Mouse (Mus musculus) layer of hippocampus, postnatal 36 days (tissue): ENCODE data around the gene Thg1l. TPM values are rescaled to one million over a fixed set of nuclear protein-coding genes. Genes with fewer than 3 reads are reported as not detected.

Source experiments
- DNase-seq, 2 experiments: peaks; one replicate each; pipeline ENCODE4 v3.0.0; 2022
- total RNA-seq, 2 experiments: library from RNA; stranded (reverse); gene quantifications; 2 replicates each; pipeline ENCODE4 v1.2.3; 2021

Thg1l gene
- 10 to 100 TPM in 1 of 2 experiments, 1 to 10 TPM in 1; 9.6 to 10.4 TPM for total RNA-seq

DNA sequence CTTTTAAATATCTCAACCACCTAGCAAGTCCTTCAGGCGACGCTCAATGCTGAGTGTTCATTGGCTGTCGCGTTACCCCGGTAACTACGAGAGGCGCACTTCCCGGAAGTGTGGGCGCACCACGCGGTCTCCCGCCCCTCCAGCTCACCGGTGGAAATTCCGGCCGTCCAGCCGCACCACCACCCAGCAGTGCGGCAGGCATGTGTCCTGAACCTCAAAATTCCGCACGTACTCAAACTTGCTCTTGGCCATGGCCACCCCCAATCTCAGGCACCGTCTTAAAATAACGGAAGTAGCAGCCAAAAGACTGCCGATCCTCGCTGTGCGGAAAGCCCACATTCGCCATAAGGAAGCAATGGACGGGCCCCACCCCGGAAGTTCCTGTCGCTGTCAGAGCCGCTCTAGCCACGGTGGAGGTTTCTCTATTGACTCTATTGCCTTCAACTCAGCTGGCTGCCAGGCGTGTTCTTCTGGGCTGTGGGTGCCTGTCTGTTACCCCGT is at the start of gene Thg1l:
Thg1l (minus strand) TSS at position 368 of the 501 bp plus-strand sequence.
- DNase-seq, result peak; percentile 92 to 93

DNA sequence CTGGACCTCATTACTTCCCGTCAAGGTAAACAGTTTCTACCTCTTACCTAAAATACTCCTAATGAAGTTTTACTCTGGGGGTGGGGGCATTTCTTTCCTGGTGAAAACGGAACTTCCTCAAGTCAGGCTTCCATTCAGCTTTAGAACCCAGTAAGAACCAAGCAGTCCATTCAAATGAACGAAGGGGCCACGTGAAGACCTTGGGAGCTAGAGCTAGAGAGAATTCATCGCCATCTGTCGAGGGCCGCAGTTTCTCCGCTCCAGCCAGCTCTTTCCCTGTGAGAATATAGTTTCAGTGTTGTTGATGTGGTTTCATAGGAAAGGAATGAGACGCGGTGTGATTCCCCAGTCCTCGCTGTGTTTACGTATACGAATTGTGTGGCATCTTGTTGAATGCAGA is 36.8 kb upstream of the Thg1l start:
- no peak for DNase-seq

DNA sequence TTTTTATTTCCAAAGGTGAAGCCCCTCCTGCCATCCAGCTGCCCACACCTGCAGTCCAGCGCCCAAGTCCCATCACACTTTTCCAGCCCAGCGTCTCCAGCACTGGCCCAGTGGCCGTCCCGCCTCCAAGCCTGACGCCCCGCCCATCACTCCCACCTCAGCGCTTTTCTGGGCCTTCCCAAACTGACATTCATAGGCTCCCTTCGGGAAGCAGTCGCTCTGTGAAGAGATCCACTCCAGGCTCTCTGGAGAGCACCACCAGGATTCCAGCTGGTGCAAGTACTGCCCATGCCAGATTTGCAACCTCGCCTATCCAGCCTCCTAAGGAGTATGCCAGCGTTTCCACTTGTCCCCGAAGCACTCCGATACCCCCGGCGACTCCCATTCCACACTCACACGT is 36.3 kb upstream of the Thg1l start:
- no peak for DNase-seq

DNA sequence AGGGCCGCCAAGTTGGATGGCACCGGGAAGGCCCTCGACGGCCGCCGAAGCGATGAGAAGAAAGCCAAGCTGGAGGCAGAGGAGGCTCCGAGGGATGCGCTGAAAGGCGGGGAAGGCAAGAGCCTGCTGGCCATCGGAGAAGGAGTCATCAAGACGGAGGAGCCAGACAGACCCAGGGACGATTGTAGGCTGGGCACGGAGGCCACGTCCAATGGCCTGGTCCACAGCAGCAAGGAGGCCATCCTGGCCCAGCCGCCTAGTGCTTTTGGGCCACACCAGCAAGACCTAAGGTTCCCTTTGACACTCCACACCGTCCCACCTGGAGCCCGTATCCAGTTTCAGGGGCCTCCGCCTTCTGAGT is 25.6 kb upstream of the Thg1l start:
- no peak for DNase-seq

DNA sequence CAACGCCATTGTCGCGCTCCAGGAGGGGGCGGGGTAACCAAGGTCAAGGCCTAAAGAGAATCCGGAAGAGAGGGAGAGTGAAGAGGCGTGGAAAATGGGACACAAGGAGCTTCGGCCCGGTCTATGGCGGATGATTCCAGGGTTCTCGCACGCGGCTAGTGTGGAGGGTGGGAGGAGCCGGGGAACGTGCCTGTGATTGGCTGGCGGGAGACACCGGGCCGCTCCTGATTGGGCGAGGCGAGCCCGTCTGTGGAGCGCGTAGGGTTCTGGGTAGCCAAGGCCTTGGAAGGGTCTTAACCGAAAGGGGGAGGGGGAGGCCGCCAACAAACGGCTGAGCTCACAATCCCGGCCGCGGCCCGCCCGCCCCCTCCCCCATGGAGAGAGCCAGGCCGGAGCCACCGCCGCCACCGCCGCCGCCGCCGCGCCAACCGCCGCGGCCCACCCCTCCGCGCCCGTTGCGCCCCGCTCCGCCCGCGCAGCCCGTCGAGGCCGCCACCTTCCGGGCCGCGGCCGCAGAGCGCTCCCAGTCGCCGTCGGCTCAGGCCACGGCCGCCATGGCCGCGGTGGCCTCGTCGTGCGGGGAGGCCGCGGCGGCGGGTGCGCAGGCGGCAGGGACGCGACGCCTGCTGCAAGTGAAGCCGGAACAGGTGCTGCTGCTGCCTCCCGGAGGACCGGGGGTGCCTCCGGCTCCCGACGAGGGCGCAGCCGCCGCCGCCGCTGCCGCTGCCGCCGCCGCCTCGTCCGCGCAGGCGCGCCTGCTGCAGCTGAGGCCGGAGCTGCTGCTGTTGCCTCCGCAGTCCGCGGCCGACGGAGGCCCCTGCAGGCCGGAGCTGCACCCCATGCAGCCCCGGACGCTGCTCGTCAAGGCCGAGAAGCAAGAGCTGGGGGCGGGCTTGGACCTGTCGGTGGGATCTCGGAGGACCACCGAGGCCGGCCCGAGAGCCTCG is 24.9 kb upstream of the Thg1l start, which contains the start of gene Sox30:
Sox30 (plus strand) TSS at position 365 of the 947 bp plus-strand sequence.
- DNase-seq, result peak; percentile 18 to 32

DNA sequence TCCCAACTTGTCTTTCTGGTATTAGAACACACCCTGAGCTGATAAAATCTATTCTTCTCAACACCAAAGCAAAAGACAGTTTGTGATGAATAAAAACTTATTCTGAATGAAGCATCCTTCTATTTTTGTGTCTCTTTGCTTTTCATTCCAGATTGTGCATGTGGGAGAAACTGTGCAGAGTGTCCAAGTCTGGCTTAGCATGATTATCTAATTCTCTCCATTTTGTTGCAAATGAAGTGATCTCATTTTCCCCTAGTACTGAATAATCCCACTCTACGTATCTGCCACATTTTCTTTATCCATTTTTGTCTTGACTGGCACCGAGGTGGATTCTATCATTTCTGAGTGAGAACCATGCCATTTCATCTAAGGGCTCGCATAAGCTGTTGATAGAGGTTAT is 20.8 kb upstream of the Thg1l start:
- peak in 1 of 2 experiments; percentile 21 for DNase-seq

DNA sequence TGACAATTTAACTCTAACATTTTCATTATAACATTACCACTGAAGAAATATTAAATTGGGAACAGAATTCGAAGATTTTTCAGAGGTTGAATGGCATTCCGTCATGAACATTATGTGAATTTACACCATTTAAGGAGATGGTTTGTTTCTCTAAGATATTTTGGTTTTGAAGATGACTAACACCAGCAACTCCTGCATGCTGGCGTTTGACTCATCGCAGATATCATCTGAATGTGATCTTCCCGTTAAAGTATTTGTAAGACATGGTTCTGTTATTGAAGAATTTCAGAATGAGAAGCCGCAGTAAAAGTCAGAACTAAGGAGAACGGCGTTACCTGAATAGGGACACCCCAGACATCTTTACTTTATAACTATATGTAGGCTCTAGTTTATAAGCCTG is 19.2 kb upstream of the Thg1l start:
- DNase-seq, result no peak

DNA sequence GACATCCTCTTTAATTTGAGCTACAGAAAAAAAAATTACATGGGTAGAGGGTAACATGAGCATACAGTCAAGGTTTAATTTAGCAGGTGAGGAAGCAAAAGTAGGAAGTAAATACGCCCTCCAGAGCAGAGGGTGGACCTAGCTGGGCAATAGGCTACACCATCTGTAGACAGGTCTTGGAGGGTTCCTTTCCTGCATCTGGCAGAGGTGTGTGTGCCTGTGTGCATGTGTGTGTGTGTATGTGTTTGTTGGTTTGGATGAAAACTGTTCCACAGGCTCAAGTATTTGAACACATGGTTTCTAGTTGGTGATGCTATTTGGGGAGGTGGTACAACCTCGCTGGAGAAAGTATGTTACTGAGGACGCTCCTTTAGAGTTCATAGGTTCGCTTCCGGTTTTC is 18.3 kb upstream of the Thg1l start:
- DNase-seq, result no peak

DNA sequence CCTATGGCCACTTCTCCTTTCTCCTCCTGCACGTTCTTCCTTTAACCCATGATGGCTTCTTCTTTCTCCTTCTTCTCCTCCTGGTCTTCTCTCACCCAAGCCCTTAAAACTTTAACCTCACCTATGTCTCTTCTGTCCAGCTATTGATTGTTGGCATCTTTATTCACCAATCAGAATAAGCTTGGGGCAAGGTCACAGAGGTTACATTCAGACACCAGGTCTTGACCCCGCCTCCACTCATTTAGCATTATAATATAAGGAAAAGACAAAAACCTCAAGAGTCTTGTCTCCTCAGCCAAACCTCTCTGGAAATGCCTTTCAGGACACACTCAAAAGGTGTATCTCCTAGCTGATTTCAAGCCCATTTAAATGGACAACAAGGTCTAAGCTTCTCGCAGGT is 13.2 kb upstream of the Thg1l start:
- no peak for DNase-seq

DNA sequence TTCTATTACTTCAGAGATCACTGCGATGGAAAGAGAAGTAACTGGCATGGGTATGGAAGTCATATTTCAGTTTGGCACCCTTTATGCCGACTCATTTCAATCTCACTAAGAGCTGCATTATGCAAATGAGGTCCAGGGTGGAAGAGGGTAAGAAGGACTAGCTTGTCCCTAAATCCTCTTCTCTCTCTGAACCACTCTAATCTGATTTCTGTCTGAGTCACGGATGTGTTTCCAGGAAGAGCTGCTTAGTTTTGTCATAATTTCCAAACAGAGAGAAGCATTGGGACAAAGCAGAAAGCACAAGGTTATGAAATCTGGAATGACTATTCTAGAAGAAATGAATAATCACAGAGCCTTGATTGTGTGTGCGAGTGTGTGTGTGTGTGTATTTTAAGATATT is 11.6 kb upstream of the Thg1l start:
- no peak for DNase-seq

DNA sequence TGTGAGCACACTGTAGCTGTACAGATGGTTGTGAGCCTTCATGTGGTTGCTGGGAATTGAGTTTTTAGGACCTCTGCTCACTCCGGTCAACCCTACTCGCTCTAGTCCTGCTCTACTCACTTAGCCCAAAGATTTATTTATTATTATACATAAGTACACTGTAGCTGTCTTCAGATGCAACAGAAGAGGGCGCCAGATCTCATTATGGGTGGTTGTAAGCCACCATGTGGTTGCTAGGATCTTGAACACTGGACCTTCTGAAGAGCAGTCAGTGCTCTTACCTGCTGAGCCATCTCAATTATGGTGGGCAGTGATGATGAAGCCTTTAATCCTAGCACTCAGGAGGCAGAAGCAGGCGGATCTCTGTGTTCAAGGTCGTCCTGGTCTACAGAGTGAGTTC is 4.7 kb upstream of the Thg1l start:
- DNase-seq, result no peak

DNA sequence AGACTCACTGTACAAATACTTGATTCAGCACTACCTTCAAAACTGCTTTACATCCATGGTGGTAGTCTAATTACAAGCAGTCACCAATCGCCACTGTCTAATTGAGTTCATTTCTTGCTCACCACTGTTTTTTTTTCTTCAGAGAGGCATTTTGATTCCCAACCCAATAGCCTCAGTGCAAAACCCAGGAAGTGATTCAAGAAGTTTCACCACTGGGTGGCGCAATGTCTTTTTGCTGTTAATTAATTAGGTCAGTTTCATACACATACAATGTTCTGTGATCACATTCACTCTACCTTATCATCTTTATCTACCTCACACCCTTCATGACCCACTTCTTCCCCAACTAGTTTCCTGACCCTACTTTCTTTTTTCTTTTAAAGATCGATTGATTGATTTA is 4.3 kb upstream of the Thg1l start:
- DNase-seq, result no peak

DNA sequence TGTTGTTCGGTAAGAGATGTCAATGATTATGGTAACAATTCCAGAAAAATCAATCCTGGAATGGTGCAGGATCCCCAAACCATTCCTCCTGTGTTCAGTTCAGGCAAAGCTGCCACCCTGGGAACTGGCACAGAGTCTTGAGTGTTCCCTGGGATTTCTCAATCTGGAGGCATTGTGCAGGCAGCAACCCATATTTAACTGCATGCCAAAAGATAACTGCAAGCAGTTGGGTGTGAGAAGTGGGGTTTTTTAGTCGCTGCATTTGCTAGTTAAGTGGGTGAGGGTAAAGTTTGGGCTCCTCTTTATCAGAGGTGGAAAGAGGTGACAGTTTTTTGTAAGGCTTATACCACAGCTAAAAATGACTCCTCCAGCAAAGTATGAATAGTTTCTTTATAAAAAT is 7.8 kb downstream of the Thg1l start:
- DNase-seq, result peak; percentile 44 to 48

DNA sequence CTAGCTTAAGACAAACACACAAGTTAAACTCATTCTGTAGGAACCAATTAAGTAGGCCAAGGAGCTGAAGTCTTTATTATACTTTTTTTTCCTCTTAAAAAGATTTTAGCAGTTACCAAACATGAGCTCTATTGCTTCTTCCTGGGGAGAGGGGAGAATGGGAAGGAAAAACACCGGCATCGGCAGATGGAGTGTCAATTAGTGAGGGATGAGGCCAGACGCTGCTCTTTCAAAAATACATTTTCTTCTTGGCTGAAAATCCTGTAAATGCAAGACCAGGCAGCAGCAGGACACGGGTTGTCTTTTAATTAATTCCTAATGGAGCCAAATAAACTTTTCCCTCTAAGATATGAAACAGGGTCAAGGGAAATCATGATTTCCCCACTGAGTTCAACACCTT is 8.5 kb downstream of the Thg1l start:
- DNase-seq, result peak; percentile 18 to 27

DNA sequence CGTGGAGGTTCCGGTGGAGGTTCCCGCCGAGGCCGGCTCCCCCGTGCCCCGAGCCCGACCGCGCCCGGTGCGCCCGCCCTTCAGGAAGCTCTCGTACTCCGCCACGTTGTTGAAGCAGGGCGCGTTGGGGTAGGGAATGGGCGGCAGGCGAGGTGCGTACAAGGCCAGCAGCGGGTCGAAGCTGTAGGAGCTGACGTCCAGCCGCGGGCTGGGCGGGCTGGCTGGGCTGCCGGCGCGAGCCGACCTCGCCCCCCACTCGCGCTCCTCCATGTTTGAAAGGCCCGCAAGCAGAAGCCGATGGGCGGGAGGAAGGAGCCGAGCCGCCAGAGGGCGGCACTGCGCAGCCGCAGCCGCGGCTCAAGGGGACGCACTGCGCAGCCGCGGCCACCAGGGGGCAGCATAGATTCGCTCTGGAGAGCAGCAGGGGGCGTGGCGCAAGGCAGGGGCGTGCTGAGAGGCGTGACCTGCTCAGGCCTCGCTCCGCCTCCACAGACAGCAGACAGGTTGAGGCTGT is 10.6 kb downstream of the Thg1l start, which contains the start of gene Lsm11:
Lsm11 (minus strand) TSS at position 293 of the 514 bp plus-strand sequence.
- DNase-seq, result peak; percentile 96 to 98

DNA sequence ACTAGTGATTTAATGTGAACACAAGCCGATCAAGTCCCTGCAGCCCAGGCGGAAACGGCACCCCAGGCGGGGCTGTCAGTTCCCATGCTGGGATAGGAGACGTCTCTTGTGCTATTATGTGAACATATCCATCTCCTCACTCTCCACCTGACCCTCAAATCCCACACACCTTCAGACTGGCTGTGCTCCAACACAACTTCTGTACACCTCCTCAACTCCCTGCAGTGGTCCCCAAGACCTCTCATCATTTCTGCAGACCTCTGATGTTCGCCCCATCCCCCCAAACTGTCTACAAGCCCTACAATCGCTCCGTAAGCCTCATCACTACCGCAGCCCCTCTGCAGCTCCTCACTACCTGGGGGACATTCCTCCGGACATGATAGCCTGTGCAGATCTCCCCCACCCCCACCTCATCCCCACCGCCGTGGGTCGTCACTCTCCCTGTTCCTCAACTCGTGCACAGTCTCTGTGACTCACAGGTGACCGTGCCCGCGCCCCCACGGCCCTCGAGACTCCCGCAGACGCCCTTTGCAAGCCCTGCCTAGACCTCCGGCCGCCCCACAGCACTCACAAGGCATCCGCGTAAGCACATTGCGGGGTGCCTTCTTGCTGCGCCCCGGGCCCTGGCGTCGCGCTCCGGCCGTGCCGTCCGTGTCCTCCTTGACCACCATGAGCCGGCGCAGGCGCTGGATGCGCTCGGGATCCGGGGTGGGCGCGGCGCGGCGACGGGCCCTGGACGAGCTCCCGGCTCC is 11.2 kb downstream of the Thg1l start:
- no peak for DNase-seq

DNA sequence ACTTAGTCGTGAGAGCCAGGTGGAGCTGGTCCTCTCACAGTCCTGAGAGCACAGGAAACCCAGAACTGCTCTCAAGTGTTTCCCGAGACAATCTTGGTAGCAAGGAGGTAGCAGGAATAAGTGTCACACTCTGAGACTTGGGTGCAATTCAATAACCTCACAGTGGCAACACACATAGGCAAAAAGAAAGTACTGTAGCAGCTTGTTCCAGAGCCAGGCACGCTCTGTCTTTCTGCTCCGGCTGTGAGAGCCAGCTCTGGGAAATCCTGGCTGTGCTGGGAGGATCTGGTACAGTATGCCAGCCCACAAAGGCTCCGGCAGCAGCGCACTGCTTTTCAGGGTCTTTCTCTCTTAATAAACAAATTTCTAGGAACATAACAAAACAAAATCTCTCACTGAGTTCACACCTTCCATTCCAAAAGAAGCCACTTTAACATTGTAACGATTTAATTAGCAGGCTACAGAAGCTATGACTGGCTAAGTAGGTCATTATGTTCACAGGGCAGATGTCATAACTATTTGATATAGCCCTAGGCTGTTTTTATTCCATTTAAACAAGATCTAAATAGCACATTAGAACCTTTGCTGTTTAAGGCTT is 12.1 kb downstream of the Thg1l start:
- DNase-seq, result peak; percentile 59 to 66

DNA sequence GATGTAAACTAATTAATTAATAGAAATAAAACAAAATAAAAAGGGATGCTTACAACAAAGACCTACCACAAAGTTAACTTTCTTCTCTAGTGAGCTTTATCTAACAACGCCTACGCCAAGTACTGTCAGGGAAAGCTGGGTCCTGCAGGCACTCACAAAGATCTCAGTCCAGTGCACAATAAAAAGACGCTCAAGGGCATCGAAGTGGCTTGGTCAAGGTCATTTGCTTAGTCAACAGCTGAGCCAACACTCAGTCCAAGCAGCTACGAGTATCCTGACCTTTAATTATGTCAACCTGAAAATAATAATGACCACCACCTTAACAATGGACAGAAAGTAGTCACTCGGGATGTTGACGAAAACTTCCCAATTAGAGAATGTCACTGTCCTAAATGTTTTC is 13.0 kb downstream of the Thg1l start:
- no peak for DNase-seq

DNA sequence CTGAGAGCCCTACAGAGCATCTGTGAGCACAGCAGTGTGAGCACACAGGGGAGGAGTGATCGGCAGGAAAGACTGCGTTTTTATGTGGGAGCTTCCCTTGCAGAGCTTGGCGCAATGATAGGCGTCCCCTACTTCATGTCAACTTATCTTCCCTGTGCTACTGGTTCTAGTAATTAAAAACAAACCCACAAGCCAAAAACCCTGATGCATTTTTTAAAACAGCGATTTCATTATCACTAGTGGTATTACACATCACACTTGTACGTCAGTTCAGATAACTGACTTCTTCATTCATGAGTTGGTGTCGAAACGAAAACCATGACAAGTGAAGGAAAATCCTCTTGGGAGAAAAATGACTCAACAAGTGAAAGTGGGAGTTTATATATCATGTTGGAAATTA is 16.4 kb downstream of the Thg1l start:
- no peak for DNase-seq

DNA sequence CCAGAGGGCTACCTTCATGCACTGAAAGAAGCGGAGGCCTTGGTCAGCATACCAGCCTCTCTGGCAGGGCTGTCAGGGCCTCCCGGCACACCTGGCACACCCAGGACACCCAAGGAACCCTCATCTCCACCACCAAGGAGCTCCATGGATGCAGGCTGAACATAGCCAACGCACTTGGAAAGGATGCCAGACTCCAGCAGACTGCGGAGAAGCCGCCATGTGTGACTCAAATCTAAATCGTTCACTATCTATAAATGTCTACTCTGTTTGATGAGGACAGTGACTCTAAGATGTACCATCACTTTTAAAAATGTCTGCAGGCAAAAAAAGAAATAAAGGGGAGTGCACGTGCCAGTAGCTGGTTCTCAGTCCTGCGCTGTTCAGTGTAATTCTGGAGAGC is 17.8 kb downstream of the Thg1l start:
- no peak for DNase-seq

DNA sequence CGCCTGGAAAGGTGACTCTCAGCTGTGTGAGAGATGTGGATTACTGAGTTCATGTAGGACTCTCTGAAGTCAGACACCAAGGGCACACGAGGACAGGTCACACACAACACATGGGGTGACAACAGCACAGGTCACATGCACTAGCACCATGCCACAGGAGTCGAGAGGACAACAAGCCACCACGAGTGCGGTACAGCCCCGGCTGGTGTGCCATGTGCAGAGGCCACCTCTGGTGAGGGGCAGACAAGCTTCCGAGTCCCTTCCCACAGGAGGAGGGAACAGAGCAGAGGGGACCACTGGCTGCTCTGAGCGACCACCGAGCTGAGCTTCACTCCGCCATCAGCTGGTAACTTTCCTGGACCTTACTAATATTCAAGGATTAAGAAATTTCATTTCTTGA is 22.5 kb downstream of the Thg1l start:
- no peak for DNase-seq

DNA sequence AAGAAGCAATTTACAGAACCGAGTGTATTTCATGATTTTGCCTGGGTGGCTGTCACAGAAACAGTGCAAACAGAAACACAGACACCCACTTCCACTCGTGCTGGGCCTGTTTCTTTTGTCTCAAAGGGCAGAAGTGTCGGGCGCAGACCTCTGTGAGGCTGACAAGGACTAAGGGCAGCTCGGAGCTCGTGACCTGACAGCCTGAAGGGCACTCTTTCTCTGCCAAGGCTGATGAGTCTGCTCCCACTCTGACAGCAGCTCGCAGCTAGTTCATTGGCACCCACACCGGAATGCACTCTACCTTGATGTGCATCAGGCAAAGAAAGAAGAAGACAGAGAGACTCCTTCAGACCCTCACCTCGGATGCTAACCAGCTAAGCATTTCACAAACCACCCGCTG is 25.8 kb downstream of the Thg1l start:
- no peak for DNase-seq

DNA sequence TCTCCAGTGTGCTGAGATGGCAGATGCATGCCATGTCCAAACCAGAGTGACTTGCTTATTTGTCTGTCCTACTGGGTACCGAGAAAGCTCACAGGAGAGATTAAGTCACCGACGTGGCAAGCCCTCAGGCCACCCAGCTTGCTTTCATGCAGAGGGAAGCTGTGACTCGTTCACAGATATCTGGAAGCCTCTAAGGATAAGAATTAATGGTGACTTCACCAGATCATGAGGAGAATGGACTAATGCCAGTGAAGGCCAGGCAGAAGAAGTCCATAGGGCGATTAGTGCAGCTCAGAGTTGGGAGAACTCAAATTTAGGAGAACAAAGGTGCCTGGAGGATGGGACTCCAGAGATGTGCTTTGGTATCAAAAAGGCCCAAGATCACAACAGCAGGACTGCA is 27.8 kb downstream of the Thg1l start:
- DNase-seq, result no peak
